11 mouse cellular contexts compared by ENCODE assay signal in genomic region chr9:57972776-57973439, GRCm38 (mm10). TPM values are rescaled to one million over a fixed set of nuclear protein-coding genes. Genes with fewer than 3 reads are reported as not detected.
DNase-seq lines count a peak whose midpoint lies in the region; ATAC-seq and TF ChIP-seq lines count a peak whose summit lies in the region.
"Had no signal": no experiment of that assay in that cellular context is flagged by ENCODE, and none has a peak within 500 bp of the region (broad histone marks: within the 10 kb centered on the region; RNA-seq: fewer than 3 reads in every experiment).

No protein-coding gene starts in this region.

- ATAC-seq in heart, embryonic 13.5 days (ENCODE audit: extremely low read depth, insufficient number of reproducible peaks, low FRiP score, low TSS enrichment), result no peak

- no peak for DNase-seq in heart, postnatal 14 days
- no peak for DNase-seq in thymus, adult 2 months
- no peak for DNase-seq in thymus, postnatal 36 days
- DNase-seq in hindlimb bud, embryonic 11.5 days (ENCODE audit: extremely low spot score, low read depth, low spot score), result peak; percentile 47
- no peak for DNase-seq in left cerebral cortex, adult 8-10 months (ENCODE audit: low spot score in 2 of 2)
- DNase-seq in layer of hippocampus, adult 8-10 months (ENCODE audit: low spot score in 2 of 2), result no peak
- DNase-seq in frontal cortex, adult 2 months (ENCODE audit: extremely low spot score in 1 of 2, low spot score in 1 of 2), result no peak
- DNase-seq: cerebellum, postnatal 25 days had no signal

- peak overlapping the region; percentile 19; the same call in 1 of the 2 replicates for H3K4me2 ChIP-seq in heart, embryonic 13.5 days
- H3K4me2 ChIP-seq: liver, embryonic 11.5 days; stomach, embryonic 15.5 days had no signal

- H3K36me3 ChIP-seq in heart, embryonic 13.5 days, result no peaks in the 10 kb centered on the region
- H3K36me3 ChIP-seq in thymus, adult 2 months (ENCODE audit: control insufficient read depth, insufficient read depth, low read length), result no peaks in the 10 kb centered on the region
- H3K36me3 ChIP-seq: stomach, embryonic 15.5 days had no signal

- 46% methylated on average over 9 of the region's 9 CpGs for WGBS in heart, embryonic 13.5 days
- WGBS in thymus, adult 2 months, result 50% methylated on average over 9 of the region's 9 CpGs

- no peaks in the 10 kb centered on the region; the same call in 1 of the 2 replicates for H3K27me3 ChIP-seq in heart, embryonic 13.5 days (replicated peaks)
- no peaks in the 10 kb centered on the region for H3K27me3 ChIP-seq in thymus, adult 2 months (ENCODE audit: control insufficient read depth, insufficient read depth, low read length)
- H3K27me3 ChIP-seq: stomach, embryonic 15.5 days had no signal

- intact Hi-C loops in heart, postnatal 14 days (cut with DNase I), result no loop called here

- H3K4me1 ChIP-seq in heart, embryonic 13.5 days, result peaks cover 23% of the 10 kb centered on the region
- peaks cover 70% of the 10 kb centered on the region for H3K4me1 ChIP-seq in thymus, adult 2 months (replicated peaks; ENCODE audit: control insufficient read depth, insufficient read depth, low read length)
- H3K4me1 ChIP-seq: stomach, embryonic 15.5 days had no signal

- H3K9ac ChIP-seq in heart, embryonic 13.5 days, result no peak overlapping the region
- H3K9ac ChIP-seq: stomach, embryonic 15.5 days had no signal

- no peak for TF ChIP-seq POLR2A in thymus, adult 2 months (IDR thresholded peaks at IDR 0.05; ENCODE audit: control insufficient read depth, extremely low read depth, insufficient read depth, low read length, poor library complexity)

- no peak for TF ChIP-seq CTCF in thymus, adult 2 months (IDR thresholded peaks at IDR 0.05; ENCODE audit: borderline replicate concordance, control insufficient read depth, extremely low read depth, insufficient read depth, low read length, poor library complexity)

- H3K27ac ChIP-seq in heart, embryonic 13.5 days (replicated peaks), result 0 out of 2 replicates have a peak overlapping the region, but pooled peaks have one; percentile 37
- peak overlapping the region; percentile 96 for H3K27ac ChIP-seq in thymus, adult 2 months (ENCODE audit: control insufficient read depth, insufficient read depth, low read length)
- H3K27ac ChIP-seq: stomach, embryonic 15.5 days had no signal

- H3K9me3 ChIP-seq in heart, embryonic 13.5 days, result 0 out of 2 replicates have a peak, but pooled peaks cover 4% of the 10 kb centered on the region
- H3K9me3 ChIP-seq: stomach, embryonic 15.5 days had no signal

- no peak overlapping the region for H3K4me3 ChIP-seq in heart, embryonic 13.5 days
- H3K4me3 ChIP-seq in thymus, adult 2 months (ENCODE audit: control insufficient read depth, insufficient read depth, low read length), result no peak overlapping the region
- H3K4me3 ChIP-seq: stomach, embryonic 15.5 days had no signal

RNA-seq across cellular contexts. Expression of gene Sema7a, which starts 33.0 kb away (rescaled TPM):
- 0.13 and 0.38 TPM in 2 replicates for polyA plus RNA-seq in heart, embryonic 13.5 days (2015; fragmentation: Nextera tagmentation; extraction: Ambion mirVana)
- total RNA-seq in heart, postnatal 14 days (2021), result 10 to 100 TPM; 38.9 to 43.7 TPM
- 81.6 and 85.6 TPM in 2 replicates for polyA plus RNA-seq in thymus, adult 2 months (2012; rRNA removed)
- 100 to 1,000 TPM; 131 to 159 (median 145) TPM for total RNA-seq in left cerebral cortex, adult 8-10 months (2022)
- total RNA-seq in layer of hippocampus, adult 8-10 months (2022), result 100 to 1,000 TPM in 1 of 4 experiments, 10 to 100 TPM in 3; 91.0 to 102 (median 94.4) TPM
- 76.6 and 95.2 TPM in 2 replicates for polyA plus RNA-seq in frontal cortex, adult 2 months (2012; rRNA removed)

RNA-seq across cellular contexts. Expression of gene Cyp11a1, which starts 33.3 kb away (rescaled TPM):
- polyA plus RNA-seq in heart, embryonic 13.5 days (2015; fragmentation: Nextera tagmentation; extraction: Ambion mirVana), result 0.09 and 0.23 TPM in 2 replicates
- total RNA-seq in heart, postnatal 14 days (2021), result under 1 TPM; 0.17 to 0.63 TPM
- polyA plus RNA-seq in thymus, adult 2 months (2012; rRNA removed), result 0.84 and 1.3 TPM in 2 replicates
- 1 to 10 TPM; 1.6 to 5.0 (median 2.9) TPM for total RNA-seq in left cerebral cortex, adult 8-10 months (2022)
- 1 to 10 TPM; 2.4 to 4.6 (median 3.1) TPM for total RNA-seq in layer of hippocampus, adult 8-10 months (2022)
- polyA plus RNA-seq in frontal cortex, adult 2 months (2012; rRNA removed), result 5.5 and 6.1 TPM in 2 replicates
- polyA plus RNA-seq: liver, embryonic 11.5 days had no signal
